Mouse (Mus musculus): ENCODE results near the gene Ift80. TPM values are rescaled to one million over a fixed set of nuclear protein-coding genes. Genes with fewer than 3 reads are reported as not detected.

Gene Ift80
- polyA plus RNA-seq, 1 experiment from 2014 or later, result 8.3 TPM

- H3K36me3 ChIP-seq (ENCODE audit: control insufficient read depth, insufficient read depth, low read length), result no peaks in the 10 kb centered on the region
- ATAC-seq (replicated peaks; ENCODE audit: insufficient number of reproducible peaks, low FRiP score, low TSS enrichment), result no peak
- no peak overlapping the region for H3K27ac ChIP-seq (ENCODE audit: low read depth, low read length)
- WGBS (ENCODE audit: insufficient replicate concordance), result 85% methylated on average over 5 of the region's 5 CpGs
- no peaks in the 10 kb centered on the region for H3K4me1 ChIP-seq (ENCODE audit: control insufficient read depth, insufficient read depth, low read length)
- H3K9me3 ChIP-seq (replicated peaks; ENCODE audit: control insufficient read depth, low read length), result no peaks in the 10 kb centered on the region
- H3K4me3 ChIP-seq (ENCODE audit: low read depth, low read length), result no peak overlapping the region
- no peak overlapping the region for H3K4me2 ChIP-seq
- H3K27me3 ChIP-seq (ENCODE audit: control insufficient read depth, insufficient read depth, low read length), result no peaks in the 10 kb centered on the region
- H3K9ac ChIP-seq (ENCODE audit: low read depth, low read length), result no peak overlapping the region
These were observed 117.5 kb downstream of the Ift80 start for GRCm38 (mm10) chr3:68886845-68887244.

GRCm38 (mm10) chr3:68874079-68874478, 130.3 kb downstream of the Ift80 start:
- Histone ChIP-seq H3K4me3 (ENCODE audit: low read depth, low read length) (no peak overlapping the region), H3K27me3 (ENCODE audit: control insufficient read depth, insufficient read depth, low read length) (0 out of 2 replicates have a peak, but pooled peaks cover 3% of the 10 kb centered on the region), H3K36me3 (ENCODE audit: control insufficient read depth, insufficient read depth, low read length) (no peaks in the 10 kb centered on the region), H3K27ac (ENCODE audit: low read depth, low read length) (no peak overlapping the region), H3K9ac (ENCODE audit: low read depth, low read length) (no peak overlapping the region), H3K4me1 (ENCODE audit: control insufficient read depth, insufficient read depth, low read length) (peaks cover 4% of the 10 kb centered on the region; the same call in 1 of the 2 replicates), H3K4me2 (no peak overlapping the region), H3K9me3 (replicated peaks; ENCODE audit: control insufficient read depth, low read length) (no peaks in the 10 kb centered on the region)
- WGBS (ENCODE audit: insufficient replicate concordance), result 87% methylated on average over 2 of the region's 2 CpGs
- no peak for ATAC-seq (replicated peaks; ENCODE audit: insufficient number of reproducible peaks, low FRiP score, low TSS enrichment)

- no peaks in the 10 kb centered on the region for H3K9me3 ChIP-seq (replicated peaks; ENCODE audit: control insufficient read depth, low read length)
- H3K36me3 ChIP-seq (ENCODE audit: control insufficient read depth, insufficient read depth, low read length), result no peaks in the 10 kb centered on the region
- H3K4me3 ChIP-seq (ENCODE audit: low read depth, low read length), result peak overlapping the region; percentile 78
- peak; percentile 44 for ATAC-seq (replicated peaks; ENCODE audit: insufficient number of reproducible peaks, low FRiP score, low TSS enrichment)
- 4% methylated on average over 15 of the region's 15 CpGs for WGBS (ENCODE audit: insufficient replicate concordance)
- peaks cover 8% of the 10 kb centered on the region; the same call in 1 of the 2 replicates for H3K27me3 ChIP-seq (ENCODE audit: control insufficient read depth, insufficient read depth, low read length)
- H3K4me1 ChIP-seq (ENCODE audit: control insufficient read depth, insufficient read depth, low read length), result peaks cover 11% of the 10 kb centered on the region
- no peak overlapping the region for H3K27ac ChIP-seq (ENCODE audit: low read depth, low read length)
- peak overlapping the region; percentile 77 for H3K9ac ChIP-seq (ENCODE audit: low read depth, low read length)
- peak overlapping the region; percentile 99 for H3K4me2 ChIP-seq
These were observed 133.8 kb downstream of the Ift80 start for GRCm38 (mm10) chr3:68870568-68870950.

GRCm38 (mm10) chr3:68869691-68870567, 134.4 kb downstream of the Ift80 start:
- ATAC-seq (replicated peaks; ENCODE audit: insufficient number of reproducible peaks, low FRiP score, low TSS enrichment), result peak; percentile 65
- Histone ChIP-seq H3K4me1 (ENCODE audit: control insufficient read depth, insufficient read depth, low read length) (peaks cover 11% of the 10 kb centered on the region), H3K4me2 (peak overlapping the region; percentile 99), H3K36me3 (ENCODE audit: control insufficient read depth, insufficient read depth, low read length) (no peaks in the 10 kb centered on the region), H3K9ac (ENCODE audit: low read depth, low read length) (peak overlapping the region; percentile 77), H3K9me3 (replicated peaks; ENCODE audit: control insufficient read depth, low read length) (no peaks in the 10 kb centered on the region), H3K27ac (ENCODE audit: low read depth, low read length) (peak overlapping the region; percentile 57; the same call in 1 of the 2 replicates), H3K4me3 (ENCODE audit: low read depth, low read length) (peak overlapping the region; percentile 78), H3K27me3 (ENCODE audit: control insufficient read depth, insufficient read depth, low read length) (peaks cover 8% of the 10 kb centered on the region; the same call in 1 of the 2 replicates)
- WGBS (ENCODE audit: insufficient replicate concordance), result under 1% methylated on average over 96 of the region's 96 CpGs

DNA sequence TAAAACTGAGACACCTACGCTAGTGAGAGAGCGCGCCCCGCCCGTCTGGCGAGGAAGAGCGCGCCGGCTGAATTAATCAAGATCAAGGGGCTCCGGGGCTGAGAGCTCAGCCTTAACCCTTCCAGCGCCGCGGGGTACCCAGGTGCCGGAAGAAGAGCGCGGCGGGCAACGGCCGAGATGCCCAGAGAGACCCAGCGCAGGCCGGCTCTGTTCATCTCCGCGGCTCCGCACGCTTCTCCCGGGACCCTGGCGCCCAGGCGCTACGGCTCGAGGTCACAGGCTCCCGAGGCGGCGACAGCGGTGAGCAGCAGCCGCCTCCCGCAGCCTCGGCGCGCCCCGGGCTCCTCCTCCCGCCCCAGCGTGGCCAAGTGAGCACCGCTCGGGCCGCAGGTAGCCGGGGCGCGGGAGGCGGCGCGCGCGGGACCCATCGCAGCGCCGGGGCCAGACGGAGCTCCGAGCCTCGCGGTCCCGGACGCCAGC, 135.1 kb downstream of the Ift80 start, which contains the start of gene 1110032F04Rik:
1110032F04Rik (plus strand) TSS at position 376 of the 480 bp plus-strand sequence.
- peak within 1 kb of the TSS; percentile 77 for H3K9ac ChIP-seq (ENCODE audit: low read depth, low read length)
- no peaks in the 10 kb centered on the region for H3K9me3 ChIP-seq (replicated peaks; ENCODE audit: control insufficient read depth, low read length)
- H3K27me3 ChIP-seq (ENCODE audit: control insufficient read depth, insufficient read depth, low read length), result peaks cover 8% of the 10 kb centered on the region; the same call in 1 of the 2 replicates
- peak within 1 kb of the TSS; percentile 57; the same call in 1 of the 2 replicates for H3K27ac ChIP-seq (ENCODE audit: low read depth, low read length)
- H3K36me3 ChIP-seq (ENCODE audit: control insufficient read depth, insufficient read depth, low read length), result no peaks in the 10 kb centered on the region
- peak within 1 kb of the TSS; percentile 78 for H3K4me3 ChIP-seq (ENCODE audit: low read depth, low read length)
- under 1% methylated on average over 61 of the region's 62 CpGs for WGBS (ENCODE audit: insufficient replicate concordance)
- peaks cover 11% of the 10 kb centered on the region for H3K4me1 ChIP-seq (ENCODE audit: control insufficient read depth, insufficient read depth, low read length)
- peak; percentile 39 for ATAC-seq (replicated peaks; ENCODE audit: insufficient number of reproducible peaks, low FRiP score, low TSS enrichment)
- peak within 1 kb of the TSS; percentile 99 for H3K4me2 ChIP-seq

DNA sequence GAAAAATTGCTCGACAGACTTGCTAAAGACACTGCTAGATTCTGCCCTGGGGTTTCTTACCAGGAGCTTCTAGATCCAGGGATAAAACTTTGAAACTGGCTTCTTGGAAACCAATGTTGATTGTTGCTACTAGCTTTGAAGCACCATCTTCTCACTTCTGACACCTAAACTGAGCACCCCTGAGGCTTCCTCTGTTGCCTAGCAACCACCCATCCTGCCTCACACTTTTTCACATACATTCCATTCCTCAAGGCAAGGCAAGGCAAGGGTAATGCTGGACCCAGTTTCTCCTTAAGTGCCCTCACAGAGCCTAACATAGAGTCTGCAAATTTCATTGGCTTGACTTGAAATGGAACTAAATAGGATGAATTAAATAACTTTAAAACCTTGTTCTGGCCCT, 152.0 kb downstream of the Ift80 start:
- WGBS (ENCODE audit: insufficient replicate concordance), result 79% methylated on average over 1 of the region's 1 CpGs
- Histone ChIP-seq H3K9me3 (replicated peaks; ENCODE audit: control insufficient read depth, low read length) (no peaks in the 10 kb centered on the region), H3K36me3 (ENCODE audit: control insufficient read depth, insufficient read depth, low read length) (no peaks in the 10 kb centered on the region)

DNA sequence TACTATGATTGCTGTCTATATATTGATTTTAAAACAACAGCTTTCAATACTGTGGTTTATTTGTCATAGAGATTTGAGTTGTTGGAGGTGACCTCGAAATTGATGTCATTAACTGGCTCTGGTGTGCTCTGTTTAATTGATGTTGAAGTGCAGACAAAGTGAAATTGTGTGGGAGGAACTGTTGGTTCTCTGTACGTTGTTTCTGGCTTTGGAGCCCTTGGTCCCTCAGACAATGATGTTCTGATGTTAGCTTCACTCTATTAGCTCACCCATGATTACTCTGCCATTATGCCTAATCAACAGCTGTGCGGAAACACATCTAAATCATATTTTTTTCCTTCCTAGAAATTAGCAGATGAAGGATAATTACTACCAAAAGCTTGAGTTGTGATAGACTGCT, 156.0 kb downstream of the Ift80 start:
- H3K27me3 ChIP-seq (ENCODE audit: control insufficient read depth, insufficient read depth, low read length), result no peaks in the 10 kb centered on the region
- H3K9me3 ChIP-seq (replicated peaks; ENCODE audit: control insufficient read depth, low read length), result no peaks in the 10 kb centered on the region
- 74% methylated on average over 3 of the region's 3 CpGs for WGBS (ENCODE audit: insufficient replicate concordance)
- no peaks in the 10 kb centered on the region for H3K36me3 ChIP-seq (ENCODE audit: control insufficient read depth, insufficient read depth, low read length)
- no peak overlapping the region for H3K4me3 ChIP-seq (ENCODE audit: low read depth, low read length)
- no peak overlapping the region for H3K4me2 ChIP-seq
- no peaks in the 10 kb centered on the region for H3K4me1 ChIP-seq (ENCODE audit: control insufficient read depth, insufficient read depth, low read length)
- H3K27ac ChIP-seq (ENCODE audit: low read depth, low read length), result no peak overlapping the region
- ATAC-seq (replicated peaks; ENCODE audit: insufficient number of reproducible peaks, low FRiP score, low TSS enrichment), result no peak
- no peak overlapping the region for H3K9ac ChIP-seq (ENCODE audit: low read depth, low read length)

More for the DNA sequence above, 152.0 kb downstream of the Ift80 start:
- Histone ChIP-seq H3K9ac (ENCODE audit: low read depth, low read length) (no peak overlapping the region), H3K4me1 (ENCODE audit: control insufficient read depth, insufficient read depth, low read length) (no peaks in the 10 kb centered on the region), H3K27ac (ENCODE audit: low read depth, low read length) (no peak overlapping the region), H3K27me3 (ENCODE audit: control insufficient read depth, insufficient read depth, low read length) (no peaks in the 10 kb centered on the region), H3K4me2 (no peak overlapping the region), H3K4me3 (ENCODE audit: low read depth, low read length) (no peak overlapping the region)
- no peak for ATAC-seq (replicated peaks; ENCODE audit: insufficient number of reproducible peaks, low FRiP score, low TSS enrichment)

DNA sequence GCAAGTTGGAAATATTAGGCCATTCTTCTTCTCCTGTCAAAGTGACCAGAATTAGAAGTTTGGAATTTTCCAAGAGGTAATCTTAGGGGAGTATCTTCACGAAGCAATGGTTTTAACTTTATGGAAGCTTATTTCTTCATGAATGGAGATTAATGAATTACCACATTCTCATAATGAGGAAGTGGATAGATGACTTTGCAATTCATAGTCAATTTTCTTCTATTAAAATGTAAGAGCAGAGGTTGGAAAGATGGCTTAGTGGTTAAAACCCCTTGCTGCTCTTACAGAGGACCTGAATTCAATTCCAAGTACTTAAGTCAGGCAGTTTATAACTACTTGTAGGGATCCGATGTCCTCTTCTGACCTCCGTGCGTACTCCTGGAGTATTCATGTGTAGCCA, 160.3 kb downstream of the Ift80 start:
- H3K9me3 ChIP-seq (replicated peaks; ENCODE audit: control insufficient read depth, low read length), result no peaks in the 10 kb centered on the region
- no peak overlapping the region for H3K4me2 ChIP-seq
- no peak overlapping the region for H3K9ac ChIP-seq (ENCODE audit: low read depth, low read length)
- no peak overlapping the region for H3K4me3 ChIP-seq (ENCODE audit: low read depth, low read length)
- H3K36me3 ChIP-seq (ENCODE audit: control insufficient read depth, insufficient read depth, low read length), result no peaks in the 10 kb centered on the region
- H3K27me3 ChIP-seq (ENCODE audit: control insufficient read depth, insufficient read depth, low read length), result no peaks in the 10 kb centered on the region
- no peak overlapping the region for H3K27ac ChIP-seq (ENCODE audit: low read depth, low read length)
- ATAC-seq (replicated peaks; ENCODE audit: insufficient number of reproducible peaks, low FRiP score, low TSS enrichment), result no peak
- no peaks in the 10 kb centered on the region for H3K4me1 ChIP-seq (ENCODE audit: control insufficient read depth, insufficient read depth, low read length)
- WGBS (ENCODE audit: insufficient replicate concordance), result 84% methylated on average over 4 of the region's 4 CpGs
